ENCODE assay signal across 10 mouse cellular contexts in the genomic region with DNA sequence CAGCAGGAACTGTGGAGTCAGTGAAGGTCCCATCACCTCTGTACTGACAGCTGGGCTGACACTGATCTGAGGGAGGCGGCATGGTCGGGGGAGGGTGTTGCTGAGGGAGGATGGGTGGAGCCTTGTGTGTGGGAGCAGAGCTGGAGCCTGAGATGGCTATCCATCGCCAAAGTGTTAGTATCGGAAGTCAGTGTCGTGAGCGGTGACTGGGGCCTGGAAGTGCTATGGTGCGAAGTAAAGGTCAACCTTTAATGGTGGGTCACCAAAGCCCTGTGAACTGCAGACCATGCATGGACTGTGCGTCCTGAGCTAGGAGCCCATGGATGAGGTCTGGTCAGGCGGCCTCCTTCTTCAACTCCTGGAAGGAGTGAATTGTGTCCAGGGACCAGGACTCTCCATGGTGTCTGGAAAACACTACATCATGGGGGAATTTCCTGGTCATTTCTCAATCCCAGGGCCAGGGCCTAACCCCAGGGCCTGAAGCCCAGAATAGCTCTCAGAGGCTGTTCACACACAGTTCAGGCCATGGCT. TPM values are rescaled to one million over a fixed set of nuclear protein-coding genes. Genes with fewer than 3 reads are reported as not detected.
DNase-seq lines count a peak whose midpoint lies in the region; ATAC-seq lines count a peak whose summit lies in the region.
"Had no signal": no experiment of that assay in that cellular context is flagged by ENCODE, and none has a peak within 500 bp of the region (broad histone marks: within the 10 kb centered on the region; RNA-seq: fewer than 3 reads in every experiment).

No protein-coding gene starts in this region.

- H3K36me3 ChIP-seq in hindbrain, embryonic 10.5 days = no peaks in the 10 kb centered on the region
- no peaks in the 10 kb centered on the region for H3K36me3 ChIP-seq in hindbrain, embryonic 13.5 days
- H3K36me3 ChIP-seq in liver, embryonic 12.5 days = no peaks in the 10 kb centered on the region
- H3K36me3 ChIP-seq: hindbrain, embryonic 15.5 days had no signal

- DNase-seq in hindbrain, embryonic 10.5 days (ENCODE audit: low spot score) = no peak
- peak; percentile 63 for DNase-seq in heart, adult 8-10 months (ENCODE audit: low spot score)
- DNase-seq in natural killer cell, adult 2 months (ENCODE audit: low spot score in 2 of 2) = no peak
- no peak for DNase-seq in retina, postnatal 1 day
- DNase-seq in thymus, postnatal 10 days (ENCODE audit: low spot score in 2 of 2) = no peak

- H3K27ac ChIP-seq in hindbrain, embryonic 10.5 days = peak overlapping the region; percentile 66
- no peak overlapping the region for H3K27ac ChIP-seq in hindbrain, embryonic 13.5 days
- H3K27ac ChIP-seq in liver, embryonic 12.5 days = peak overlapping the region; percentile 7; the same call in 1 of the 2 replicates
- H3K27ac ChIP-seq: hindbrain, embryonic 15.5 days had no signal

- no peak overlapping the region for H3K4me3 ChIP-seq in hindbrain, embryonic 10.5 days
- H3K4me3 ChIP-seq in hindbrain, embryonic 13.5 days = no peak overlapping the region
- no peak overlapping the region for H3K4me3 ChIP-seq in liver, embryonic 12.5 days
- H3K4me3 ChIP-seq: hindbrain, embryonic 15.5 days had no signal

- H3K27me3 ChIP-seq in hindbrain, embryonic 10.5 days (ENCODE audit: insufficient read depth, poor library complexity, severe bottlenecking) = peaks cover 26% of the 10 kb centered on the region
- H3K27me3 ChIP-seq in hindbrain, embryonic 13.5 days = 0 out of 2 replicates have a peak, but pooled peaks cover 6% of the 10 kb centered on the region
- H3K27me3 ChIP-seq in liver, embryonic 12.5 days (replicated peaks) = peaks cover 38% of the 10 kb centered on the region
- H3K27me3 ChIP-seq: hindbrain, embryonic 15.5 days had no signal

- H3K4me2 ChIP-seq in hindbrain, embryonic 13.5 days = no peak overlapping the region
- H3K4me2 ChIP-seq in liver, embryonic 12.5 days = 0 out of 2 replicates have a peak overlapping the region, but pooled peaks have one; percentile 10
- H3K4me2 ChIP-seq: hindbrain, embryonic 15.5 days had no signal

- no peaks in the 10 kb centered on the region for H3K9me3 ChIP-seq in hindbrain, embryonic 10.5 days
- H3K9me3 ChIP-seq in hindbrain, embryonic 13.5 days = no peaks in the 10 kb centered on the region
- H3K9me3 ChIP-seq in liver, embryonic 12.5 days (replicated peaks) = no peaks in the 10 kb centered on the region
- H3K9me3 ChIP-seq: hindbrain, embryonic 15.5 days had no signal

- peaks cover 66% of the 10 kb centered on the region for H3K4me1 ChIP-seq in hindbrain, embryonic 10.5 days (replicated peaks)
- H3K4me1 ChIP-seq in hindbrain, embryonic 13.5 days (replicated peaks) = peaks cover 45% of the 10 kb centered on the region
- peaks cover 77% of the 10 kb centered on the region for H3K4me1 ChIP-seq in liver, embryonic 12.5 days

- 53% methylated on average over 9 of the region's 9 CpGs for WGBS in hindbrain, embryonic 10.5 days
- whole genome bisulfite sequencing in hindbrain, embryonic 13.5 days = 62% methylated on average over 9 of the region's 9 CpGs
- 26% methylated on average over 9 of the region's 9 CpGs for WGBS in liver, embryonic 12.5 days (ENCODE audit: insufficient replicate concordance)

- H3K9ac ChIP-seq in hindbrain, embryonic 13.5 days = no peak overlapping the region
- no peak overlapping the region for H3K9ac ChIP-seq in liver, embryonic 12.5 days
- H3K9ac ChIP-seq: hindbrain, embryonic 15.5 days had no signal

- ATAC-seq in hindbrain, embryonic 13.5 days (ENCODE audit: low FRiP score) = no peak
- ATAC-seq in CD4-positive, CD25-positive, alpha-beta regulatory T cell, adult 4 months = peak; percentile 46
- peak; percentile 53 for ATAC-seq in liver, embryonic 12.5 days
- ATAC-seq: Patski had no signal

RNA-seq across cellular contexts. Expression of a gene that starts 0.7 kb away (rescaled TPM):
- 0.77 and 1.5 TPM in 2 replicates for polyA plus RNA-seq in hindbrain, embryonic 10.5 days (2016; fragmentation: Nextera tagmentation; extraction: Ambion mirVana)
- 0.78 and 0.83 TPM in 2 replicates for polyA plus RNA-seq in hindbrain, embryonic 13.5 days (2015; fragmentation: Nextera tagmentation; extraction: Ambion mirVana)
- 10 to 100 TPM in 1 of 2 experiments, 1 to 10 TPM in 1; 7.9 to 10.2 TPM for polyA plus RNA-seq in CD4-positive, CD25-positive, alpha-beta regulatory T cell, adult 4 months (2017; shearing (Covaris generic))
- total RNA-seq in heart, adult 8-10 months (2022) = 1 to 10 TPM; 1.9 to 3.5 (median 3.1) TPM
- 0.86 and 1.5 TPM in 2 replicates for polyA plus RNA-seq in liver, embryonic 12.5 days (2016; fragmentation: Nextera tagmentation; extraction: Ambion mirVana)
- polyA plus RNA-seq: Patski had no signal

RNA-seq across cellular contexts. Expression of a gene that starts 14.0 kb away (rescaled TPM):
- 7.1 and 9.0 TPM in 2 replicates for polyA plus RNA-seq in hindbrain, embryonic 10.5 days (2016; fragmentation: Nextera tagmentation; extraction: Ambion mirVana)
- polyA plus RNA-seq in hindbrain, embryonic 13.5 days (2015; fragmentation: Nextera tagmentation; extraction: Ambion mirVana) = 6.1 and 8.2 TPM in 2 replicates
- polyA plus RNA-seq in CD4-positive, CD25-positive, alpha-beta regulatory T cell, adult 4 months (2017; shearing (Covaris generic)) = not detected
- total RNA-seq in heart, adult 8-10 months (2022) = 1 to 10 TPM; 1.0 to 1.5 (median 1.1) TPM
- 0.80 and 1.7 TPM in 2 replicates for polyA plus RNA-seq in liver, embryonic 12.5 days (2016; fragmentation: Nextera tagmentation; extraction: Ambion mirVana)

RNA-seq across cellular contexts. Expression of a gene that starts 18.4 kb away (rescaled TPM):
- polyA plus RNA-seq in hindbrain, embryonic 10.5 days (2016; fragmentation: Nextera tagmentation; extraction: Ambion mirVana) = 170 and 245 TPM in 2 replicates
- 307 and 317 TPM in 2 replicates for polyA plus RNA-seq in hindbrain, embryonic 13.5 days (2015; fragmentation: Nextera tagmentation; extraction: Ambion mirVana)
- 100 to 1,000 TPM in 1 of 2 experiments, 10 to 100 TPM in 1; 48.5 to 103 TPM for polyA plus RNA-seq in CD4-positive, CD25-positive, alpha-beta regulatory T cell, adult 4 months (2017; shearing (Covaris generic))
- total RNA-seq in heart, adult 8-10 months (2022) = 100 to 1,000 TPM; 153 to 208 (median 191) TPM
- polyA plus RNA-seq in liver, embryonic 12.5 days (2016; fragmentation: Nextera tagmentation; extraction: Ambion mirVana) = 91.2 and 94.4 TPM in 2 replicates

RNA-seq across cellular contexts. Expression of a gene that starts 30.4 kb away (rescaled TPM):
- 3.2 and 4.9 TPM in 2 replicates for polyA plus RNA-seq in hindbrain, embryonic 10.5 days (2016; fragmentation: Nextera tagmentation; extraction: Ambion mirVana)
- 2.8 and 2.9 TPM in 2 replicates for polyA plus RNA-seq in hindbrain, embryonic 13.5 days (2015; fragmentation: Nextera tagmentation; extraction: Ambion mirVana)
- not detected for polyA plus RNA-seq in CD4-positive, CD25-positive, alpha-beta regulatory T cell, adult 4 months (2017; shearing (Covaris generic))
- total RNA-seq in heart, adult 8-10 months (2022) = 1 to 10 TPM; 8.0 to 9.5 (median 8.6) TPM
- polyA plus RNA-seq in liver, embryonic 12.5 days (2016; fragmentation: Nextera tagmentation; extraction: Ambion mirVana) = 1.5 TPM in 2 replicates

RNA-seq across cellular contexts. Expression of a gene that starts 38.9 kb away (rescaled TPM):
- 4.0 and 12.2 TPM in 2 replicates for polyA plus RNA-seq in hindbrain, embryonic 10.5 days (2016; fragmentation: Nextera tagmentation; extraction: Ambion mirVana)
- polyA plus RNA-seq in hindbrain, embryonic 13.5 days (2015; fragmentation: Nextera tagmentation; extraction: Ambion mirVana) = 110 and 117 TPM in 2 replicates
- polyA plus RNA-seq in CD4-positive, CD25-positive, alpha-beta regulatory T cell, adult 4 months (2017; shearing (Covaris generic)) = not detected
- 1 to 10 TPM; 3.5 to 4.9 (median 4.3) TPM for total RNA-seq in heart, adult 8-10 months (2022)
- polyA plus RNA-seq in liver, embryonic 12.5 days (2016; fragmentation: Nextera tagmentation; extraction: Ambion mirVana) = 0.41 and 0.75 TPM in 2 replicates
